Mouse (Mus musculus) hindbrain, embryonic 15.5 days (tissue): ENCODE measurements around the gene Pter. TPM values are rescaled to one million over a fixed set of nuclear protein-coding genes. Genes with fewer than 3 reads are reported as not detected.
A peak's percentile ranks its signal among the peaks of the same experiment; 100 is the strongest.

Experiments used
- ATAC-seq: fragments of 200-750 bp; cut with Nextera tagmentation; 2 replicates; pipeline ENCODE4 v1.8.0; 2017; ENCODE audit warnings: low read depth, moderate number of reproducible peaks, moderate TSS enrichment; ENCODE audit not compliant: low FRiP score
- H3K27ac ChIP-seq: fragments of 300-500 bp; sonication (generic); replicated peaks from 2 replicates; pipeline ENCODE4 v1.5.1; 2015; ENCODE audit warnings: mild to moderate bottlenecking, inconsistent platforms
- H3K27me3 ChIP-seq: fragments of 300-500 bp; sonication (generic); 2 replicates; pipeline ENCODE4 v1.6.1; 2015; ENCODE audit warnings: control low read depth, inconsistent platforms
- H3K36me3 ChIP-seq: fragments of 300-500 bp; sonication (generic); 2 replicates; pipeline ENCODE4 v1.6.1; 2015; ENCODE audit warnings: control low read depth, inconsistent platforms
- H3K4me1 ChIP-seq: fragments of 300-500 bp; sonication (generic); replicated peaks from 2 replicates; pipeline ENCODE4 v1.6.1; 2015; ENCODE audit warnings: control low read depth, inconsistent platforms
- H3K4me2 ChIP-seq: fragments of 300-500 bp; sonication (generic); 2 replicates; pipeline ENCODE4 v1.6.1; 2015; ENCODE audit warnings: moderate library complexity, mild to moderate bottlenecking, inconsistent platforms
- H3K4me3 ChIP-seq: fragments of 300-500 bp; sonication (generic); 2 replicates; pipeline ENCODE4 v1.5.1; 2015; ENCODE audit warnings: mild to moderate bottlenecking, inconsistent platforms
- H3K9ac ChIP-seq: fragments of 300-500 bp; sonication (generic); 2 replicates; pipeline ENCODE4 v1.6.1; 2015; ENCODE audit warnings: inconsistent platforms
- H3K9me3 ChIP-seq: fragments of 300-500 bp; sonication (generic); 2 replicates; pipeline ENCODE4 v1.6.1; 2016; ENCODE audit warnings: control low read depth, inconsistent platforms
- WGBS: fragments of 180-500 bp; shearing (Covaris S2); methylation state at CpG from one replicate; pipeline ENCODE4 v1.1.7; 2015; 5-methylcytosine and 5-hydroxymethylcytosine counted together
- polyA plus RNA-seq: library from polyadenylated mRNA; unstranded; fragments of >200 nt; fragmentation: Nextera tagmentation; extraction: Ambion mirVana; gene quantifications from 2 replicates; pipeline ENCODE4 v1.2.1, GENCODE M21; 2015

Gene Pter
- polyA plus RNA-seq, 1 experiment from 2014 or later, result 9.5 TPM

DNA sequence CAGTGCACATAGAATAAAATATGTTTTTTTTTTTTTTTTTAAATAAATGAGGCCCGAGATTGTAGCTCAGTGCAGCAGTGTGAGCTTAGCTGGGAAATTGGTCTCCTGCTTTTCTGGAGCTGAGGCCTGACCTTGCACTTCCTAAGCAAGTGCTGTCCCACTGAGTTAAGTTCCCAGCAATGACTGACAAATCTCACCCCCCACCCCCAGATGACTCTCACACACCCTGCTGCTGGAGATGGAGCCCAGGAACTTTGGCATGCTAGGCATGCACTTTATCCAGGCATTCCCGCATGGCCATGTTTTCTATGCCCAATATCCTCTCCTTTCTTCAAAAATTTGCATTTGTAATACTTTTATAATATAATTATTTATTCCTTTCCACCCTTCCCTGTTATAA lies 14.8 kb downstream of the Pter start:
- no peak for ATAC-seq
- Histone ChIP-seq H3K36me3 (no peaks in the 10 kb centered on the region), H3K4me1 (no peaks in the 10 kb centered on the region), H3K27ac (no peak overlapping the region), H3K27me3 (no peaks in the 10 kb centered on the region), H3K4me2 (no peak overlapping the region), H3K9ac (no peak overlapping the region), H3K4me3 (no peak overlapping the region), H3K9me3 (no peaks in the 10 kb centered on the region)
- 72% methylated on average over 2 of the region's 2 CpGs for WGBS

DNA sequence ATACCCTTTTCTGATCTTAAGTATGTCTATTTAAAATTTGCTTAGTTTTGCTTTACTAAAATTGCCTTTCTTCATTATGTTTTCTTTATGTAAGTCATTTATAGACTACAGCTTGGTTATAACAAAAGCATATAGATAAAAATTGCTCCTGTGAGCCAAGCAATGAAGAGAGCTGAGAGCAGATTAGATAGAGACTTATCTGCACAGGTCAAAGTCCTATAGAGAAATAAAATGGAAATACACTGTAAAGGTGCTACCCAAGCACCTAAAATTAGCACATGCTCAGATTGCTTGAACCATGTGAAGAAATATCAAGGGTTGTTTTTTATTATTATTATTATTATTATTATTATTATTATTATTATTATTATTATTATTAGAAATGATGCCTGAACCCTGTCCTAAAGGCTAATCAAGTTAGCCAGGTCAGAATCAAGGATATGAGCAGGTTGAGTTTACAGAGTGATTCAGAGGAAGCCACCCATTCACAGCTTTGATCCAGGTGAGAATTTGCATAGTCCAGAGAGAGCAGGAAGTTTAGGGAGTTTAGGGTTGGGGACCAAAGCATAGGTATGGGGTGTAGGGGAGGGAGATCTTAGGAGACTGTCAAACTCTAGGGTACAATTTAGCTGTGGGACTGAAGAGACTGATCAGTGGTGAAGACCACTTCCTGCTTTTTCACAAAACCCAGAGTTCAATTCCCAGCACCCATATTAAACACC lies 33.0 kb downstream of the Pter start:
- Histone ChIP-seq H3K9ac (no peak overlapping the region), H3K27ac (no peak overlapping the region), H3K4me3 (no peak overlapping the region), H3K36me3 (no peaks in the 10 kb centered on the region), H3K4me1 (no peaks in the 10 kb centered on the region), H3K4me2 (no peak overlapping the region), H3K27me3 (no peaks in the 10 kb centered on the region), H3K9me3 (no peaks in the 10 kb centered on the region)
- no peak for ATAC-seq

DNA sequence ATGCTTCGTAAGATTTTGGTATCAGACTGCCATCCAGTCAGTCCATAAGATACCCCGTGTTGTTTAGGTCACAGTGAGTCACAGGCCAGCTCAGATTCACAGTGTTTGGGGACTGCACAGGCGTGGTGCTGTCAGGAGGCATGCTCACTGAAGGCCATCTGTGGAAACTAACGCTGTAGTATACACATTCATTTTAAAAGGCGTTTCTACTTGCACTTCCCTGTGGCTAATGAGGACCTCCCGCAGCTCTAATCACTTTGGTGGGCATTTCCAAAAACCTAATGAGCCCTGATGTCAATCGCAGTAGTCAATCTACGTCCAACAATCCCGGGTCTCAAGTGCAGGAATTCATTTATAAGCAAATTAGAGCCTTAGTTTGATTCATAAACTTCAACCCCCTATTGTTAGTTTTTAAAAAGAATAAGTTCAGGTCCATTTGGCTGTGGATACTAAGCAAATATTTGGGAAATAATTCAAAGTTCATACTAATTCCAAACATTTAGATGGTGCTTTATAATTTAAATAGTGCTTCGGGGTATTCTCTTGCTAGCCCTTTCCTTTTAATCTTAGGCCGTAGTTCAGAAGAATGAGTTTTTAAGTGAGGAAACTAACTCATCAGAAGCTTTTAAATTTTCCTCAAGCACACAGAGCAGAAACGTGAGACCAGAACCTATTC lies 46.3 kb downstream of the Pter start:
- no peaks in the 10 kb centered on the region for H3K4me1 ChIP-seq
- no peak overlapping the region for H3K9ac ChIP-seq
- 38% methylated on average over 12 of the region's 12 CpGs for WGBS
- H3K27me3 ChIP-seq, result no peaks in the 10 kb centered on the region
- H3K4me3 ChIP-seq, result no peak overlapping the region
- ATAC-seq, result no peak
- no peaks in the 10 kb centered on the region for H3K9me3 ChIP-seq
- H3K4me2 ChIP-seq, result no peak overlapping the region
- no peaks in the 10 kb centered on the region for H3K36me3 ChIP-seq
- no peak overlapping the region for H3K27ac ChIP-seq

DNA sequence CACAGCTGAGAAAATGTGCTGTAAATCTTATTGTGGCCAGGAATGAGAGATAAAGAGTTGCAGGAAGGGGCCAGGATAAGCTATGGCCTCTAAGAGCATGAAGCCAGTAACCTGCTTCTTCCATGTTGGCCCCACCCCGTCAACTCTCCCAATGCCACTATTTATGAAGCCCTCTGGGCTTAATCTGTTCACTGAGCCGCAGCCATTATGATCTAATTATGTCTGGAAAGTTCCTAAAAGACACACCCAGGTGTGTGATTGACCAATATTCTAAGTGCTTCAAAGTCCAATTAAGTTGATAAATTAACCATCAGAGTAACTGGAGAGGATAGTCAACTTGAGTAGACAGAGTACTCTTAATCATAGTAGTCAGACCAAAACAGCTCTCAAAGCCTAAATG lies 49.9 kb downstream of the Pter start:
- Histone ChIP-seq H3K36me3 (no peaks in the 10 kb centered on the region), H3K4me1 (no peaks in the 10 kb centered on the region)
- 83% methylated on average over 2 of the region's 2 CpGs for WGBS

DNA sequence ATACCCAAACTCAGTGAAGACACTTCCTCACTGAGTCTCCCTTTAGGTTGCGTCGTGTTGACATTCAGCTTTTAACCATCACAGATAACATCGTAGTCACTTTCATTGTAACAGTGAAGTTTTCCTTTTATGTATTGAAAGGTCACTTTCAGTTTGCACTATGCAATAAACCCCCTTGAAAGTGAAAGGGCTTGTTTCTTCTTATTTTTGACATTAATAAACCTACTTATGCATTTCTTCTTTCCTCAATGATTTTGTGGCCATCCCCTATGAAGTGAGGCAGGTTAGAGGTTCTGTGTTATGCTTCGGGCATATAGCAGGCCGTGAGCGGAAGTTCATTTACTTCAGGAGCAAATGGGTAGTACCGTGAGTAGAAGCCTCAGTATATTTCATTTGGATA lies 53.5 kb downstream of the Pter start:
- 92% methylated on average over 7 of the region's 7 CpGs for WGBS
- no peaks in the 10 kb centered on the region for H3K9me3 ChIP-seq

More for the DNA sequence above, 49.9 kb downstream of the Pter start:
- H3K9me3 ChIP-seq, result no peaks in the 10 kb centered on the region
- no peak overlapping the region for H3K9ac ChIP-seq
- H3K27ac ChIP-seq, result no peak overlapping the region
- H3K4me2 ChIP-seq, result no peak overlapping the region
- no peak for ATAC-seq
- H3K27me3 ChIP-seq, result no peaks in the 10 kb centered on the region
- H3K4me3 ChIP-seq, result no peak overlapping the region

DNA sequence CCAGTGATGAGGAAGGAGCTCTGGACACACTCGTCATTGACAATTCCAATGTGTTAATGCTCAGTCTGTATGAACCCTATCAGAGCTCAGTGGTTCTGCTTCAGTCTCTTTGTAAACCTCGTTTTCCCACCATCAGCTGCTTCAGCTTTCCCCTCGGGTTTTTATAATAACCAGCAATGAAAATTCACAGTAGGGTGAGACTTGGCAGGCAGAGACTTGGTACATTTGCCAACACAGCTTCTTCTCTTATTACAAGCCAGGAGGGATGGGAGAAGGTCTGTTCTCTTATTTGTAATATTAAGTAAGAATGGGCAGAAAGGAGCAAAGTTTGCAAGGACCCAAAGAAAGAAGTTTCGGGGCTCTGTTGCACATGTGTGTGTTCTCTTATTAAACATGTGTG lies 54.9 kb downstream of the Pter start:
- no peak overlapping the region for H3K9ac ChIP-seq
- no peak overlapping the region for H3K4me3 ChIP-seq
- H3K36me3 ChIP-seq, result no peaks in the 10 kb centered on the region
- H3K4me1 ChIP-seq, result no peaks in the 10 kb centered on the region
- no peaks in the 10 kb centered on the region for H3K27me3 ChIP-seq
- H3K4me2 ChIP-seq, result no peak overlapping the region
- no peak for ATAC-seq
- H3K27ac ChIP-seq, result no peak overlapping the region
- no peaks in the 10 kb centered on the region for H3K9me3 ChIP-seq
- whole genome bisulfite sequencing, result 65% methylated on average over 4 of the region's 4 CpGs

More for the DNA sequence above, 53.5 kb downstream of the Pter start:
- Histone ChIP-seq H3K36me3 (no peaks in the 10 kb centered on the region), H3K27ac (no peak overlapping the region), H3K4me3 (no peak overlapping the region), H3K4me1 (no peaks in the 10 kb centered on the region), H3K27me3 (no peaks in the 10 kb centered on the region), H3K9ac (no peak overlapping the region), H3K4me2 (no peak overlapping the region)
- no peak for ATAC-seq

DNA sequence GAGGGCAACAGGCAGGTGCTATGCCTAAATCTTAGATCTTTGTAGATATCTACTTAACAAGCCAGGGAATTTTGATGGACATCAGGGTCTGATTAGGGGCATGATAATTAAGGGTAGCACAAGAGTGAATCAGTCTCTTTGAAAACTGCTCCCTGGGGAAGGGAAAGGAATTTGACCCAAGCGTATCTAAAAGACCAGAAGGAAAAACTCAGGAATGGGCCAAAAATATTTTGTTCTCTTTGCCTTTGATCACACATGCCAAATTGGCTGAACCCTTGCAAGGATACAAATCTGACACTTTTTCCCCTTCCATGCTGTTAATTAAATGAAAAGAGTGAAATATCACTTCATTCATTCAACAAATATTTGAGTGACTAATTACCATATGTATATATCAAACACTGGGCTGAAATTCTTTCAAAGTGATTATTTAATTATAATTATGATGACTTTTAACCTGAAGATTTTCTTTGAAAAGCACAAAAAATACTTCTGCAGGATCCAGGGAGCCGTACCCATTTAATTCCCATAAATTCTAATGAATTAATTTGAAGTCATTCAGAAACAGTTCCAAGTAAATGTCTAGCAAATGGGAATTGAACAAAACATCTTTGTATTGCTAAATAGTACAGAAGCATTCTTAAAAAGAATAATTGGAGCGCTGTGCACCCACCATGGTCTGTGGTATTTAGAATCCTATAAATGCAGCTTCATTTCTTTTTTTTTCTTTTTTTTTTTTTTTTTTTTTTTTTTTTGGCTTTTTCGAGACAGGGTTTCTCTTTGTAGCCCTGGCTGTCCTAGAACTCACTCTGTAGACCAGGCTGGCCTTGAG lies 61.3 kb downstream of the Pter start:
- H3K9me3 ChIP-seq, result no peaks in the 10 kb centered on the region
- no peak overlapping the region for H3K4me2 ChIP-seq
- no peak overlapping the region for H3K9ac ChIP-seq
- H3K36me3 ChIP-seq, result no peaks in the 10 kb centered on the region
- no peak overlapping the region for H3K27ac ChIP-seq
- H3K27me3 ChIP-seq, result no peaks in the 10 kb centered on the region
- H3K4me1 ChIP-seq, result no peaks in the 10 kb centered on the region
- 58% methylated on average over 4 of the region's 4 CpGs for WGBS
- 0 out of 2 replicates have a peak, but pooled peaks have one; percentile 15 for ATAC-seq
- no peak overlapping the region for H3K4me3 ChIP-seq

DNA sequence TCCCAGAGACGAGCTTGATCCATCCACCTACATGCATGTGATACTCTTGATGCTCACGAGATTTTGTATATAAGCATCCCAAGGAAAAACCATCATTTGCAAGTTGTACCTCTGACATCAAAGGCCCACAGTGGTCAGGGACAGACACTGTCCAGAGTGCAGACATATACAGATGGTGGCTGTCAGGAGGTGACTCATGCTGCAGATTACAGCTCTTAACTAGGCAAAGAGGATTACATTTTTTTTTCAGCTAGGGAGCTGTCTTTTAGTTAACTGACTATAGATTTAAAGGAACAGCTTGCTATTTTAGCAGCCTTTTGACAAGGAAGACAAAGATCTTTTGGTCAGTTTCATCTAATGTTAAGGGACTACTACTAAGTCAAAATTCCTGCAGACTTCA lies 76.2 kb downstream of the Pter start:
- Histone ChIP-seq H3K36me3 (no peaks in the 10 kb centered on the region), H3K27me3 (no peaks in the 10 kb centered on the region), H3K4me3 (no peak overlapping the region), H3K9me3 (no peaks in the 10 kb centered on the region), H3K27ac (no peak overlapping the region), H3K4me1 (no peaks in the 10 kb centered on the region), H3K4me2 (no peak overlapping the region), H3K9ac (no peak overlapping the region)
- 76% methylated on average over 2 of the region's 2 CpGs for WGBS
- no peak for ATAC-seq

DNA sequence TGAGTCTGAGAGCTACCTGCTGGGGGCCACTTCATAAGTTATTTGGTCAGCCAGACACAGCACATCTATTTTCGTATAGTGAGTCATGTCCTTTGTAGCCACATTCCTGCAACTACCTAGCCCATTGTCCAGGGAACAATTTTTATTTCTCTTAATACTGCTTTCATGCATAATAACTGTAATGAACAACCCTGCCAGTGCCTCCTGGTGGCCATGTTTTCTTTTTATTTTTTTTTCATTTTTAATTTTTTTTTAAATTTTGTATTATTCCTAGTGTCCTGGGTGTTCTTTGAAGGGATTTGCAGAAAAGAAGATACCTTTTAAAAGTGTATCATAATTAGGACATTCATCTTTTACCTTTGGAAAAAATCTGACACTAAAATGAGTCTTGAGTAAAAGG lies 84.6 kb downstream of the Pter start:
- no peak for ATAC-seq
- WGBS, result 63% methylated on average over 1 of the region's 1 CpGs
- Histone ChIP-seq H3K9ac (no peak overlapping the region), H3K4me3 (peak overlapping the region; percentile 15; the same call in 1 of the 2 replicates), H3K27ac (no peak overlapping the region), H3K4me2 (peak overlapping the region; percentile 22; the same call in 1 of the 2 replicates), H3K36me3 (no peaks in the 10 kb centered on the region), H3K27me3 (peaks cover 30% of the 10 kb centered on the region), H3K9me3 (no peaks in the 10 kb centered on the region), H3K4me1 (peaks cover 27% of the 10 kb centered on the region)

DNA sequence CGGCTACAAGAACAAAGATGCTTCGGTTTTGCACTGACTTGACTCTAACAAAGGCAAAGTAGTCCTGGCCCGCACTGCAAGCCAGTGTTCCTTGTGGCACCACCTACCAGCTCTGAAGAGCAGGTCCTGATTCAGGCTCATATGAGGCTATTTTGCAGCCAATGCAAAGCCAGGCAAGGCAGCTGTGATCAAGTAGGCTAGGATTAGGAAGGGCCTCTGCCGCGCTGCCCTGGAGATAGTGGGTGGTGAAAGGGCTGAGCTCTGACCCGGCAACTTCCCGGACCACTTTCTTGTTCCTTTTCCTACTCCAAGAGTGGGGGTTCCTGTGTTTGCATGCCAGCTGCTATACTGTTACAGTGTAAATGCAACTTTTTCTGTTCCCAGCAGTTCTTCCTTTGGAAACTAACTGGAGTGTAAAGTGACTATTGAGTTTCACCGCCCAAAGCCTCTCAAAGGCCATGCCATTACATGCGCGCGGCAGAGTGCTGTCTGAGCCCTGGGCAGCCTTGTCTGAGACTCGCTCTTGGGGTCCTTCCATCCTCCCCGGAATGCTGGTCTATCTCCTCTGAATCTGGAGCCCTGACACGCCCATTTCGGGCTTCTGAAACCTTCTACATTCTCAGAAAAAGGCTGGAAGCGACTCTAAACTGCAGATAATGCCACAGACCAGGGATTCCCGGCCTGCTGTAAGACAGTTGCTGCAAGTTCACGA lies 85.6 kb downstream of the Pter start:
- no peaks in the 10 kb centered on the region for H3K9me3 ChIP-seq
- peaks cover 32% of the 10 kb centered on the region for H3K27me3 ChIP-seq

DNA sequence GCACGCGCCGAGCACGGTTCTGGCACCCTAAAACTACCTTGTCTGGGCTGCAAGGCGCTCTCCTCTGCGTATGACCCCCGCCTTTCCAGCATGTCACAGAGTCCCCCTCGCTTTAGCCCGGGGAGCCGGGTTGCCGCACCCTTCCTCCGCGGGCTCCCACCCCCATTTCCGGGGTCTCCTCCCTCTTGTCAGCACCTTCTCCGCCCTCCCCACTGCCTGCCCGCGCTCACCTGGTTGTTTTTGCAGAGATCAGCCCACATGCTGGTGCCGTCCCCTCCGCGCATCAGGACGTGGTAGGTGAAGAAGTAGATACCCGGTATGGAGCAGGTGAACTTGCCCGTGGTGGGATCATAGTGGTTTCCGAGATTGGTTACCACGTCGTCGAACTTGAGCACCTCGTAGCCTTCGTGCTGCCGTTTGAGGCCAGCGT lies 86.2 kb downstream of the Pter start:
- Histone ChIP-seq H3K4me2 (peak overlapping the region; percentile 100), H3K9ac (peak overlapping the region; percentile 59), H3K36me3 (no peaks in the 10 kb centered on the region), H3K4me1 (peaks cover 27% of the 10 kb centered on the region), H3K4me3 (peak overlapping the region; percentile 65), H3K27me3 (peaks cover 32% of the 10 kb centered on the region), H3K9me3 (no peaks in the 10 kb centered on the region), H3K27ac (peak overlapping the region; percentile 73)
- ATAC-seq, result peak; percentile 39; the same call in 1 of the 2 replicates
- WGBS, result 2% methylated on average over 31 of the region's 31 CpGs

More for the DNA sequence above, 85.6 kb downstream of the Pter start:
- WGBS, result 8% methylated on average over 18 of the region's 18 CpGs
- peak overlapping the region; percentile 73 for H3K27ac ChIP-seq
- H3K4me1 ChIP-seq, result peaks cover 27% of the 10 kb centered on the region
- H3K9ac ChIP-seq, result peak overlapping the region; percentile 59
- no peaks in the 10 kb centered on the region for H3K36me3 ChIP-seq
- peak; percentile 36; the same call in 1 of the 2 replicates for ATAC-seq
- H3K4me2 ChIP-seq, result peak overlapping the region; percentile 100
- peak overlapping the region; percentile 65 for H3K4me3 ChIP-seq
